Mouse (Mus musculus) intestine, postnatal 0 days (tissue): Measurements from ENCODE around the gene Myrip. TPM values are rescaled to one million over a fixed set of nuclear protein-coding genes. Genes with fewer than 3 reads are reported as not detected.
A peak's percentile ranks its signal among the peaks of the same experiment; 100 is the strongest.

Experiments
- ATAC-seq: fragments of 200-750 bp; cut with Nextera tagmentation; 2 replicates; pipeline ENCODE4 v1.8.0; 2017; ENCODE audit warnings: mild to moderate bottlenecking, moderate TSS enrichment, moderate library complexity
- H3K27ac ChIP-seq: fragments of 300-500 bp; sonication (generic); 2 replicates; pipeline ENCODE4 v1.5.1; 2014; ENCODE audit warnings: mild to moderate bottlenecking, low read depth, low read length, moderate library complexity
- H3K27me3 ChIP-seq: fragments of 300-500 bp; sonication (generic); replicated peaks from 2 replicates; pipeline ENCODE4 v1.6.1; 2014; ENCODE audit warnings: low read length, mixed read lengths; ENCODE audit not compliant: control insufficient read depth, insufficient read depth
- H3K36me3 ChIP-seq: fragments of 300-500 bp; sonication (generic); 2 replicates; pipeline ENCODE4 v1.6.1; 2014; ENCODE audit warnings: mild to moderate bottlenecking, moderate library complexity; ENCODE audit not compliant: control insufficient read depth, insufficient read depth
- H3K4me1 ChIP-seq: fragments of 300-500 bp; sonication (generic); replicated peaks from 2 replicates; pipeline ENCODE4 v1.6.1; 2014; ENCODE audit warnings: antibody characterized with exemption, low read length, mixed read lengths; ENCODE audit not compliant: control insufficient read depth, insufficient read depth
- H3K4me2 ChIP-seq: fragments of 300-500 bp; sonication (generic); replicated peaks from 2 replicates; pipeline ENCODE4 v1.6.1; 2014; ENCODE audit warnings: low read depth, mild to moderate bottlenecking, moderate library complexity
- H3K4me3 ChIP-seq: fragments of 300-500 bp; sonication (generic); 2 replicates; pipeline ENCODE4 v1.5.1; 2014; ENCODE audit warnings: low read depth, low read length
- H3K9ac ChIP-seq: fragments of 300-500 bp; sonication (generic); 2 replicates; pipeline ENCODE4 v1.6.1; 2014; ENCODE audit warnings: mild to moderate bottlenecking, low read depth, low read length
- H3K9me3 ChIP-seq: fragments of 300-500 bp; sonication (generic); 2 replicates; pipeline ENCODE4 v1.6.1; 2016; ENCODE audit warnings: mixed run types; ENCODE audit not compliant: control insufficient read depth
- CTCF ChIP-seq: sonication (generic); IDR thresholded peaks from 2 replicates; pipeline ENCODE4 v1.5.1; 2016; ENCODE audit warnings: low read depth, mild to moderate bottlenecking, control low read depth, antibody characterized with exemption, moderate library complexity
- WGBS: fragments of 180-500 bp; shearing (Covaris S2); extraction: QIAGEN DNeasy Blood & Tissue Kit; methylation state at CpG from one replicate; pipeline ENCODE4 v1.1.7; 2014; 5-methylcytosine and 5-hydroxymethylcytosine counted together
- polyA plus RNA-seq: library from polyadenylated mRNA; unstranded; fragments of >200 nt; fragmentation: Nextera tagmentation; extraction: Ambion mirVana; gene quantifications from 2 replicates; pipeline ENCODE4 v1.2.1, GENCODE M21; 2015

Gene Myrip
- polyA plus RNA-seq, 1 experiment from 2014 or later = 0.47 TPM

DNA sequence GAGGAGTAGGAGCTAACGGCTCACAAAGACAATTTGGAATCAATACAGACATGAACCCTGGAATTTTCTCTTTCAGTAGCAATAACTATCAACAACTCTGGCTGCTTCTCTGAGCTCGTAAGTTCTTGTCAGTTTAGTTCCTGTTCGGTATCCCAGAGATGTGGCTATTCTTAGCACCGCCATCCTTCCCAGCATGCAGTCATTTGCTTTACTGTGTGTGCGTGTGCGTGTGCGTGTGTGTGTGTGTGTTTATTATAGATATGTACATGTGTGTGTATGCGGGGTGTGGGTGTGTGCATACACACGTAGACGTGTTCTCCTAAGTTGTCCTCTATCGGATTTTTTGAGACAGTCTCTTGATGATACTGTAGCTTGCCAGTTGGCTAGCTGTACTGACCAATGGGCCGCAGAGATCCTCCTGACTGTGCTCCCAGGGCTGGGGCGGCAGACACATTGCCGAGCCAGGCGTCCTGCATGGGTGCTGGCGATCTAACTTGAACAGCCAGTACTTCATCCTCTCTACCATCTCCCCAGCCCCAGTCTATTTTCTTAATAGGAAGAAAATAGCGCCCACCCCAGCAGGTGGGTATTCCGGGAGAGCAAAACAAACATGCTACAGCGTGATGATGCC lies 63.5 kb downstream of the Myrip start:
- 84% methylated on average over 19 of the region's 19 CpGs for WGBS
- TF ChIP-seq CTCF = no peak
- no peaks in the 10 kb centered on the region for H3K36me3 ChIP-seq

DNA sequence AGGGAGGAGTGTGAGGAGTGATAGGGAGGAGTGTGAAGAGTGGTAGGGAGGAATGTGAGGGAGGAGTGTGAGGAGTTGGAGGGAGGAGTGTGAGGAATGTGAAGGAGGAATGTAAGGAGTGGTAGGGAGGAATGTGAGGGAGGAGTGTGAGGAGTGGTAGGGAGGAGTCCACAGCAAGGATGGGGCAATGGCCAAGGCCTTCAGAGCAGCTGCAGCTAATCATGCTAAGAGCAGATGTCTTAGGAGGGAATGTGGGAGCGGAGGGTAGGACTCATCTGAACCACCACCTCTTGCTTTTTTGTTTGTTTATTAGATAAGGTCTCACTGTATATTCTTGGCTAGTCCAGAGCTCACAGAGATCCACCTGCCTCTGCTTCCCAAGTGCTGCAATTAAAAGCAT lies 66.2 kb downstream of the Myrip start:
- 44% methylated on average over 1 of the region's 1 CpGs for WGBS
- H3K36me3 ChIP-seq = no peaks in the 10 kb centered on the region
- H3K4me1 ChIP-seq = no peaks in the 10 kb centered on the region
- no peaks in the 10 kb centered on the region for H3K27me3 ChIP-seq
- no peak overlapping the region for H3K9ac ChIP-seq
- H3K4me3 ChIP-seq = no peak overlapping the region
- no peak overlapping the region for H3K4me2 ChIP-seq
- H3K9me3 ChIP-seq = no peaks in the 10 kb centered on the region
- ATAC-seq = no peak
- no peak for TF ChIP-seq CTCF
- H3K27ac ChIP-seq = no peak overlapping the region

More for the DNA sequence above, 63.5 kb downstream of the Myrip start:
- Histone ChIP-seq H3K27ac (no peak overlapping the region), H3K4me3 (no peak overlapping the region), H3K9me3 (no peaks in the 10 kb centered on the region), H3K9ac (no peak overlapping the region), H3K27me3 (no peaks in the 10 kb centered on the region), H3K4me2 (no peak overlapping the region), H3K4me1 (no peaks in the 10 kb centered on the region)
- no peak for ATAC-seq

DNA sequence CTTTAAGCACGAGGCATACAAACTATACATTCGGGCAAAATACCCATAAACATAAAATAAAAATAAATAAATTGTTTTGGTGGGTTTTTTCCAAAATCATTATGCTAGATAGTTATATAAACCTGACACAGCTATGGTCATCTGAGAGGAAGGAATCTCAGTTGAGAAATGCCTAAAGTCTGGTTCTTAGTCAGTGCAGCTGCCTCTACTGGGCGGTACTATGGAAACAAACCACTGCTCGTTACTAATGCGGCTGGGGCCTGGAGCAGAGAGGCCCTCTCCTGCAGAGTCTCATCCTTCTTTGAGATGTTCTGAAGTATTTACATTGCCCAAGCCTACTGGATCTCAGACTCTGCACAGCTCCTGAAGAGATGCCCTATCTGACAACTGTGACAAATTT lies 70.3 kb downstream of the Myrip start:
- Histone ChIP-seq H3K4me2 (no peak overlapping the region), H3K27ac (no peak overlapping the region), H3K9ac (no peak overlapping the region), H3K4me3 (no peak overlapping the region), H3K27me3 (no peaks in the 10 kb centered on the region), H3K4me1 (no peaks in the 10 kb centered on the region), H3K9me3 (no peaks in the 10 kb centered on the region), H3K36me3 (no peaks in the 10 kb centered on the region)
- 69% methylated on average over 5 of the region's 5 CpGs for WGBS
- TF ChIP-seq CTCF = no peak
- ATAC-seq = no peak

DNA sequence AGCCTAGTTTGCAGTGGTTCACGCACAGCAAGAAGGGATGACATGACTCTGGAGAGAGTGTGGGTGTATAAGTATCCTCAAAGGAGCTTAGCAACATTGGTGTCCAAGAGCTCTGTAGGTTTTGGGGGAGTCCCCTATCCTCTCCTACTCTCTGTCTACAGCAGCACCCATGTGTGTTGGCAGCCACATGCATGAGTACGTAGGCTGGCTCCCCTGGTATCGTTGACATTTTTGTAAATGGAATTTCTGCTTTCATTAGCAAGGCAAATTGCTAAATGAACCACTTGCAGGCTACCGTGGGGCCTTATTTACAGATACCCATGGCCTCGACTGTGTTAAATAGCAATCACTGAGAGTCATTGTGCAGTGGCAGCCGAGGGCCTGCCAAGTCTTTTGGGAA lies 71.0 kb downstream of the Myrip start:
- H3K27ac ChIP-seq = no peak overlapping the region
- H3K9ac ChIP-seq = no peak overlapping the region
- 86% methylated on average over 6 of the region's 6 CpGs for WGBS
- no peak for TF ChIP-seq CTCF
- ATAC-seq = no peak
- H3K36me3 ChIP-seq = no peaks in the 10 kb centered on the region
- no peak overlapping the region for H3K4me2 ChIP-seq
- H3K27me3 ChIP-seq = no peaks in the 10 kb centered on the region
- H3K4me1 ChIP-seq = no peaks in the 10 kb centered on the region
- no peak overlapping the region for H3K4me3 ChIP-seq
- H3K9me3 ChIP-seq = no peaks in the 10 kb centered on the region

GRCm38 (mm10) chr9:120377726-120378125 lies 76.4 kb downstream of the Myrip start:
- Histone ChIP-seq H3K4me2 (no peak overlapping the region), H3K4me1 (no peaks in the 10 kb centered on the region; the same call in 1 of the 2 replicates), H3K9me3 (no peaks in the 10 kb centered on the region), H3K27ac (no peak overlapping the region), H3K27me3 (no peaks in the 10 kb centered on the region), H3K4me3 (no peak overlapping the region), H3K36me3 (no peaks in the 10 kb centered on the region), H3K9ac (no peak overlapping the region)
- TF ChIP-seq CTCF = peak; percentile 97
- ATAC-seq = no peak
- WGBS = 20% methylated on average over 11 of the region's 11 CpGs

- Histone ChIP-seq H3K36me3 (no peaks in the 10 kb centered on the region), H3K27me3 (no peaks in the 10 kb centered on the region), H3K4me1 (no peaks in the 10 kb centered on the region), H3K27ac (no peak overlapping the region), H3K4me2 (no peak overlapping the region), H3K4me3 (no peak overlapping the region), H3K9me3 (no peaks in the 10 kb centered on the region), H3K9ac (no peak overlapping the region)
- TF ChIP-seq CTCF = no peak
- WGBS = 45% methylated on average over 9 of the region's 9 CpGs
- ATAC-seq = no peak
Observed at GRCm38 (mm10) chr9:120395188-120395587, 93.9 kb downstream of the Myrip start.
